Mouse (Mus musculus): ENCODE data around the gene Kazald1. TPM values are rescaled to one million over a fixed set of nuclear protein-coding genes. Genes with fewer than 3 reads are reported as not detected.

Gene Kazald1
- polyA plus RNA-seq, 1 experiment from 2014 or later = 0.50 TPM

DNA sequence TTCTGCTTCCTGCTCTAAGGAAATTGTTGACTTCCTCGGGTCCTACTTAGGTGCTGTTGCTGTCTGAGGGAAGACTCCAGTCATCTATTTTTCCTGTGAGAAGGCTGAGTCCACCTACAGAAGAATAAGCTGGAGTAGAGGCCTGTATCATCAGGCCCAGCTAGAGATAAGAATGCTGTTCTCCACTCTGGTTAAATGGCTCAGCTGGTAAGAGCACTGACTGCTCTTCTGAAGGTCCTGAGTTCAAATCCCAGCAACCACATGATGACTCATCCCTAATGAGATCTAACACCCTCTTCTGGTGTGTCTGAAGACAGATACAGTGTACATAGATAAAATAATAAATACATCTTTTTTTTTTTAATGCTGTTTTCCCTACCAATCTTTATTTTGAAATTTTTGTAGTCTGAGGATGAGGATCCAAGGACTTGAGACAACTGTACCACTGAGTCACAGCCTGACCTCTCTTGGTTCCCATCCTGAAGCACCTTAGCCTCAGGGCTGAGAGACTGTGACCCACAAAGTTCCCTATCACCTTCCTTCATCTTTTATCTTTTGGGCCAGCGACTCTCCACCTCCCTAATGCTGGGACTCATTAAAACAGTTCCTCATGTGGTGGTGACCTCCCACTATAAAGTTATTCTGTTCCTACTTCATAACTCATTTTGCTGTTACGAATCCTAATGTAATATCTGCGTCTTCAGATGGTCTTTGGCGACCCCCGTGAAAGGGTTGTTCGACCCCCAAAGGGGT lies 7.1 kb upstream of the Kazald1 start:
- H3K4me2 ChIP-seq (ENCODE audit: low read depth) = no peak overlapping the region
- H3K9me3 ChIP-seq (ENCODE audit: control insufficient read depth, low read length) = no peaks in the 10 kb centered on the region
- H3K4me1 ChIP-seq (ENCODE audit: control insufficient read depth, insufficient read depth, low read length) = peaks cover 4% of the 10 kb centered on the region; the same call in 1 of the 2 replicates
- no peak overlapping the region for H3K9ac ChIP-seq (ENCODE audit: low read length)
- peaks cover 50% of the 10 kb centered on the region for H3K27me3 ChIP-seq (ENCODE audit: control insufficient read depth, insufficient read depth, low read length)
- no peak overlapping the region for H3K4me3 ChIP-seq (ENCODE audit: low read depth, low read length)
- no peak for DNase-seq (ENCODE audit: low spot score)
- H3K36me3 ChIP-seq (ENCODE audit: control insufficient read depth, insufficient read depth, low read length) = no peaks in the 10 kb centered on the region
- 78% methylated on average over 7 of the region's 7 CpGs for WGBS
- no peak overlapping the region for H3K27ac ChIP-seq (ENCODE audit: low read depth, low read length)
- no peak for ATAC-seq (ENCODE audit: insufficient read depth, low FRiP score, low TSS enrichment)

DNA sequence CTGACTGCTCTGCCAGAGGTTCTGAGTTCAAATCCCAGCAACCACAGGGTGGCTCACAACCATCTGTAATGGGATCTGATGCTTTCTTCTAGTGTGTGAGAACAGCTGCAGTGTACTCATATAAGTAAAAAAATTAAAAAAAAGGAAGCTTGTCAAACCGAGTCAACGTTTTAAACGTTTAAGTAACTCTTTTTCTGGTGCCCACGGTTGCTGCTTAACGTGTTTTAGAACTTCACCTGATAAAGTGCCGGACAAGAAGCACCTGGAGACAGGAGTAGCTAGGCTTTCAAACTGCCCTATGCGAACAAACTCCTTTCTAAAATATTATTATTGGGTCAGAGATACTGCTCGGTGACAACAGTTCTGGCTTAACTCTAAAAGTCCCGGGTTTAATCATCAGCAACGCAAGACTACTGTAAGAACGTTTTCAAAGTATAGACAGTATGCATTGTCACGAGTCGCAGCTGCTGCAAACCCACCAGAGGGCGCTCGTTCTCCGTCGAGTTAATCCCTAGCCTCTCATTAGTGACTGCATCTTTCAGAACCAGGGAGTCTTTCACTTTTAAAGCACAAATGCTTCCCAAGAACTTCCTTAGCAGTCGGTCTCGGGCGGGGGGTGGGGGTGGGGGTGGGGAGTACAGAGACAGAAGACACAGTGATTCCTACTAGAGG lies 1.0 kb upstream of the Kazald1 start:
- Histone ChIP-seq H3K36me3 (ENCODE audit: control insufficient read depth, insufficient read depth, low read length) (no peaks in the 10 kb centered on the region), H3K4me3 (ENCODE audit: low read depth, low read length) (peak overlapping the region; percentile 44), H3K27ac (ENCODE audit: low read depth, low read length) (no peak overlapping the region), H3K27me3 (ENCODE audit: control insufficient read depth, insufficient read depth, low read length) (peaks cover 43% of the 10 kb centered on the region), H3K9ac (ENCODE audit: low read length) (peak overlapping the region; percentile 64), H3K4me2 (ENCODE audit: low read depth) (peak overlapping the region; percentile 95), H3K4me1 (ENCODE audit: control insufficient read depth, insufficient read depth, low read length) (peaks cover 12% of the 10 kb centered on the region; the same call in 1 of the 2 replicates), H3K9me3 (ENCODE audit: control insufficient read depth, low read length) (no peaks in the 10 kb centered on the region)
- 10% methylated on average over 20 of the region's 20 CpGs for WGBS
- ATAC-seq (ENCODE audit: insufficient read depth, low FRiP score, low TSS enrichment) = peak; percentile 48; the same call in 1 of the 2 replicates
- peak; percentile 83 for DNase-seq (ENCODE audit: low spot score)

DNA sequence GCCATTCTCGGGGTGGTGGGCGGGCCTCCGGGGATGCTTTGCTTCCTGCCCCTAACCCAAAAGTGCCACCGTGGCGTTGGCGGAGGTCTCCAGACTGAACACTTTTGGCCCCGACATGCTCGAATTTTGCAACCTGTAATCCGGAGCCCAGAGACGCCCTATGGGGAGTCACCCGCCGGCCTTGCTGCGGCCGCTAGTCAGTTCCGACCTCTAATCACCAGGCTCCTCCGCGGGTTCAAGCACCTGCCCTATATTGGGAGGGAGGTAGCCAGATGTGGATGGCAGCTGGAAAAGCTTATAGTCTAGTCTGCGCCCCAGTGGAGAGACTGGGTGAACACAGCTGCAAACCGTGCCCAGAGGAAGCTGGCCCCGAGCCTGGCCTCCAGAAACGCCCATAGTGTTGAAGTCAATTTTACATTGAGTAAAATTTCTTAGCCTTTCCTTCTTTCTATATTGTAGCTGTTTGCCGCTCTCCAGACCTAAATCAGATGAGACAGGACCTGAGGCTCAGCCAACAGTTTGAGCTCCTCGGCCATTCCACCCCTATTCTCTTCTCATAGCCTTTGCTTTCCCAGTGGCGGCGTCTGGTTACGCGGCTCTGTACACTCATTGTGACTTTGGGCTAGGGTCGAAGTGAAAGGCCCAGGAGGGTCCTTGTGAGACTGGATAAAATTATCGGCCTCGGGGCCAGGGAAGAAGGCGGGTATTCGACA lies 438 bp downstream of the Kazald1 start:
- Histone ChIP-seq H3K4me2 (ENCODE audit: low read depth) (peak overlapping the region; percentile 95), H3K9ac (ENCODE audit: low read length) (peak overlapping the region; percentile 64; the same call in 1 of the 2 replicates), H3K36me3 (ENCODE audit: control insufficient read depth, insufficient read depth, low read length) (no peaks in the 10 kb centered on the region), H3K9me3 (ENCODE audit: control insufficient read depth, low read length) (no peaks in the 10 kb centered on the region), H3K27ac (ENCODE audit: low read depth, low read length) (no peak overlapping the region; the same call in 1 of the 2 replicates), H3K27me3 (ENCODE audit: control insufficient read depth, insufficient read depth, low read length) (peaks cover 56% of the 10 kb centered on the region), H3K4me1 (ENCODE audit: control insufficient read depth, insufficient read depth, low read length) (peaks cover 18% of the 10 kb centered on the region; the same call in 1 of the 2 replicates), H3K4me3 (ENCODE audit: low read depth, low read length) (peak overlapping the region; percentile 44)
- WGBS = under 1% methylated on average over 32 of the region's 32 CpGs
- no peak for DNase-seq (ENCODE audit: low spot score)
- peak; percentile 29 for ATAC-seq (ENCODE audit: insufficient read depth, low FRiP score, low TSS enrichment)

DNA sequence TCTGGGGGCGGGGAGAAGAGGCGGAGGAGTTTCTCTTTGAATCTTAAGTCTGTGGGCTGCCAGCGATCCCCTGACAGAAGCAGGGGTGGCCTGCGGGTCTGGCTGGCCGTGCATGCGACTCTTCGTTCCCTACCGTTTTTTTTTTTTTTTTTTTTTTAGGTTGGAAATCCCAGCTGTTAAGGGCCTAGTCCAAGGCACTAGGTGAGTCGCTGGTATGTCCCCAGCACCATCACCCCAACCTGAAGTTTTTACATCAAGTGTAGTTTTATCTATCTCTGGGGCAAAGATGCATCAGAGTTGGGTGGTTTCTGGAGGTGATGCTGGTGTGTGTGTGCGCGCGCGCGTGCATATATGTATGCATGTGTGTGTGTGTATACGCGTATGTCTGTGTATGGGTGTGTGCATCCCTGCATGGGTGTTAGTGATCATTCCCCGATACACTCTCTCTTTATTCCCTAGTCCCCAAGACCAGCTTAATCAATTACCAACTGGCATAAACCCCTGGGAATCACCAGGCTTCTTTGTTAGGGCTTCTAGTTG lies 1.1 kb downstream of the Kazald1 start:
- Histone ChIP-seq H3K9ac (ENCODE audit: low read length) (no peak overlapping the region), H3K36me3 (ENCODE audit: control insufficient read depth, insufficient read depth, low read length) (no peaks in the 10 kb centered on the region), H3K4me2 (ENCODE audit: low read depth) (peak overlapping the region; percentile 95), H3K27me3 (ENCODE audit: control insufficient read depth, insufficient read depth, low read length) (peaks cover 61% of the 10 kb centered on the region), H3K27ac (ENCODE audit: low read depth, low read length) (no peak overlapping the region), H3K9me3 (ENCODE audit: control insufficient read depth, low read length) (no peaks in the 10 kb centered on the region), H3K4me1 (ENCODE audit: control insufficient read depth, insufficient read depth, low read length) (peaks cover 23% of the 10 kb centered on the region; the same call in 1 of the 2 replicates), H3K4me3 (ENCODE audit: low read depth, low read length) (peak overlapping the region; percentile 44)
- ATAC-seq (ENCODE audit: insufficient read depth, low FRiP score, low TSS enrichment) (no peak), DNase-seq (ENCODE audit: low spot score) (no peak)
- WGBS = 12% methylated on average over 17 of the region's 17 CpGs

DNA sequence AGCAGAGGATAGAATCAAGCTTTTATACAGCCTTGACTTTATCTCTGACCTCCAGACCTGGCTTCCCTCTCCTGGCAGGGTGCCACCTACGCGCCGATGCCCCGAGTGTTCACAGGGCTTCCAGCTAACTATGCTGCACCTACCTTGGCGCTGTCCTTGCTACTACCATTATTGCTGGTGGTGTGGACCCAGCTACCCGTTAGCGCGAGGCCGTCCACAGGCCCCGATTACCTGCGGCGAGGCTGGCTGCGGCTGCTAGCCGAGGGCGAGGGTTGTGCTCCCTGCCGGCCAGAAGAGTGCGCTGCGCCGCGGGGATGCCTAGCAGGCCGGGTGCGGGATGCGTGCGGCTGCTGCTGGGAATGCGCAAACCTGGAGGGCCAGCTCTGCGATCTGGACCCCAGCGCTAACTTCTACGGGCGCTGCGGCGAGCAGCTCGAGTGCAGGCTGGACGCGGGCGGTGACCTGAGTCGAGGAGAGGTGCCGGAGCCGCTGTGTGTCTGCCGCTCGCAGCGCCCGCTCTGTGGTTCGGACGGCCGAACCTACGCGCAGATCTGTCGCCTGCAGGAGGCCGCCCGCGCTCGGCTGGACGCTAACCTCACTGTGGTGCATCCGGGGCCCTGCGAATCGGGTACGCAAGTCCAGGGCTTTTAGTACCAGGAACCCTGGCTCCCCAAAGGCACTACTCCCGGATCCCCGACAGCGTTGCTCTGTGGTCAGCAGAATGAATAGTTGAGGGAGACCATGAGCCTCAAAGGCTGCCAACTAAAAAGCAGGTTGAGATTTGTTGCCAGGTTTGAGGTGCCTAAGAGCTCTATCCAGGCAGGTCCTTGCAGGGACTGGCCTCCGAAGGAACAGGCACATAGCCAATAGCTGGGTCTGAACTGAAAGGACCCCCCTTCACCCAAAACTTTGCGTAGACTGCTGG lies 1.8 kb downstream of the Kazald1 start:
- no peaks in the 10 kb centered on the region for H3K9me3 ChIP-seq (ENCODE audit: control insufficient read depth, low read length)
- peaks cover 23% of the 10 kb centered on the region; the same call in 1 of the 2 replicates for H3K4me1 ChIP-seq (ENCODE audit: control insufficient read depth, insufficient read depth, low read length)
- peak; percentile 77 for DNase-seq (ENCODE audit: low spot score)
- peak overlapping the region; percentile 30 for H3K4me3 ChIP-seq (ENCODE audit: low read depth, low read length)
- no peaks in the 10 kb centered on the region for H3K36me3 ChIP-seq (ENCODE audit: control insufficient read depth, insufficient read depth, low read length)
- no peak overlapping the region for H3K9ac ChIP-seq (ENCODE audit: low read length)
- peaks cover 66% of the 10 kb centered on the region for H3K27me3 ChIP-seq (ENCODE audit: control insufficient read depth, insufficient read depth, low read length)
- ATAC-seq (ENCODE audit: insufficient read depth, low FRiP score, low TSS enrichment) = no peak
- no peak overlapping the region for H3K27ac ChIP-seq (ENCODE audit: low read depth, low read length)
- whole genome bisulfite sequencing = under 1% methylated on average over 62 of the region's 62 CpGs
- peak overlapping the region; percentile 36 for H3K4me2 ChIP-seq (ENCODE audit: low read depth)

DNA sequence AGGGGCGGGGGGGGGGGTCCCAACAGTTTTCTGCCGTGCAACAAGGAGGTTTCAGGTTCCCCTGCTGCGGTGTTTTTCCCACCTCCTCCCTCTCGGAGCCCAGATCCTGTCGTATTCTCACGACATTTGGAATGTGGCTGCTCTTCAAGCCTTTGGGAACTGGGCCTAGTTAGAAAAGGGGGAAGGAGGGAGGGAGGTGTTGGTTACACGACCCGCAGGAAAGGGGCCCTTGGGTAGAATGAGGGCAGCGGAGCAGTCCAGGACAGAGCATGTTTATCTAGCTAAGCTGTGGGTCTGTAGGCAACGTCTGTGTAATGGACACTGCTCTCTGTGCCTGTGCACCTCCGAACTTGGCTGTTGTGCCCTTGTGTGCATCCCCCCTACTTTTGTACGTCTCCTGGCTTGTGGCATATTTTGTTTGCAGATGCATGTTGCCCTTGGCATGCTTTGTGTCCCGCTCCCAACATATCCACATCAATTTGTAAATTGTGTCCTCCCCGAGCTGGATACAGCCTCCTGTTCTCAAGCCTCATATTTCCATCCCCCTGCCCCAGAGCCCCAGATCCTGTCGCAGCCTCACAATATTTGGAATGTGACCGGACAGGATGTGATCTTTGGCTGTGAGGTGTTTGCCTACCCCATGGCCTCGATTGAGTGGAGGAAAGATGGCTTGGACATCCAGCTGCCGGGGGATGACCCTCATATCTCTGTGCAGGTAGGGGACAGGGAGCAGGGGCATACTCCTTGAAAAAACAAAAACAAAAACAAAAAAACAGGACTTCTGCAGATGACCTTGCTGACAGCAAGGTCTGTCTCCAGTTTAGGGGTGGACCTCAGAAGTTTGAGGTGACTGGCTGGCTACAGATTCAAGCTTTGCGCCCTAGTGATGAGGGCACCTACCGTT lies 3.0 kb downstream of the Kazald1 start:
- WGBS = 5% methylated on average over 20 of the region's 20 CpGs
- Histone ChIP-seq H3K27ac (ENCODE audit: low read depth, low read length) (no peak overlapping the region), H3K4me2 (ENCODE audit: low read depth) (no peak overlapping the region), H3K4me1 (ENCODE audit: control insufficient read depth, insufficient read depth, low read length) (peaks cover 23% of the 10 kb centered on the region; the same call in 1 of the 2 replicates), H3K9me3 (ENCODE audit: control insufficient read depth, low read length) (no peaks in the 10 kb centered on the region), H3K4me3 (ENCODE audit: low read depth, low read length) (no peak overlapping the region; the same call in 1 of the 2 replicates), H3K27me3 (ENCODE audit: control insufficient read depth, insufficient read depth, low read length) (peaks cover 71% of the 10 kb centered on the region), H3K36me3 (ENCODE audit: control insufficient read depth, insufficient read depth, low read length) (no peaks in the 10 kb centered on the region), H3K9ac (ENCODE audit: low read length) (no peak overlapping the region)
- no peak for DNase-seq (ENCODE audit: low spot score)
- ATAC-seq (ENCODE audit: insufficient read depth, low FRiP score, low TSS enrichment) = no peak

DNA sequence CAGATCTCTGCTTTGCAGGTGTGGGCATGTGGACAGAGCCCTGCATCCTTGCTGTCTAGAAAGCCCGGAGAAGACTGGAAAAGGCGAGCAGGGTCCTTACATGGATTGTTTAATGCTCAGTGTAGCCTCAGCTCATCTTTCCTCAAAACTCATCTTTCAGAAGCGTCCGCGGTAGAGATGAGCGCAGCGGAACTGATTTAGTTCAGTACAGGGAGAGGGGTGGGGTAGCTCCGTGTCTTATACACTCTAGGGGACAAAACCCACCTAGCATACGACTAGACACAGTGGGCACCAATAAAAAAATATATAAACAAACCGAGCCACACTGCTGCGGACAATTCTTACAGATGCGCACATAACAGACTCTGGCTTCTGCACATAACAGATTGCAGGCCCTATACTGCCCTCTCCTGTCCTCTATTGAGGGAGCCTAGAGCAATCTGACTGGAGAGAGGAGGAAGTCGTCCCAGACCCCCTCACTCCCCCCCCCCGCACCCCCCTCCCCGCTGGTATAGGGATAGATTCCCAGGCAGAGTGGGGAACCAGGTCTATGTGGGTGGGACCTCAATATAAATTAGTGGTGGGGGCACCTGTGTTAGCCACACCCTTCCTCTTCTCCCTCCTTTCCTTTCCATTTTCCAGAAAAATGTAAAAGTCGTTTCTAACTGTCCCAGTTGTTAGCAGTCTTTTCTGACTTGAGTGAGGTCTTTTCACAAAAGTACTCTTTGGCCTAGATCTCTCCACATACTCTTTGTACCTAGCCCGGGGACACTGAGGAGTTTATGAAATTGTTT lies 4.1 kb downstream of the Kazald1 start:
- no peak overlapping the region for H3K9ac ChIP-seq (ENCODE audit: low read length)
- no peak for ATAC-seq (ENCODE audit: insufficient read depth, low FRiP score, low TSS enrichment)
- peaks cover 27% of the 10 kb centered on the region for H3K4me1 ChIP-seq (ENCODE audit: control insufficient read depth, insufficient read depth, low read length)

More for the DNA sequence above, 4.1 kb downstream of the Kazald1 start:
- WGBS = 5% methylated on average over 17 of the region's 17 CpGs
- peak overlapping the region; percentile 29; the same call in 1 of the 2 replicates for H3K4me2 ChIP-seq (ENCODE audit: low read depth)
- peaks cover 71% of the 10 kb centered on the region for H3K27me3 ChIP-seq (ENCODE audit: control insufficient read depth, insufficient read depth, low read length)
- no peaks in the 10 kb centered on the region for H3K36me3 ChIP-seq (ENCODE audit: control insufficient read depth, insufficient read depth, low read length)
- DNase-seq (ENCODE audit: low spot score) = no peak
- no peak overlapping the region for H3K27ac ChIP-seq (ENCODE audit: low read depth, low read length)
- H3K9me3 ChIP-seq (ENCODE audit: control insufficient read depth, low read length) = no peaks in the 10 kb centered on the region
- no peak overlapping the region; the same call in 1 of the 2 replicates for H3K4me3 ChIP-seq (ENCODE audit: low read depth, low read length)

All from neural tube, embryonic 11.5 days (tissue).